Mouse (Mus musculus): Measurements from ENCODE around the gene Creld2. TPM values are rescaled to one million over a fixed set of nuclear protein-coding genes. Genes with fewer than 3 reads are reported as not detected.

The Creld2 gene
- total RNA-seq, 2 experiments from 2014 or later: 45.3 to 51.7 TPM

GRCm38 (mm10) chr15:88851507-88852149 lies 32.2 kb downstream of the Creld2 start:
- DNase-seq (ENCODE audit: low spot score in 2 of 2): no peak

- no peak for DNase-seq (ENCODE audit: low spot score in 2 of 2)
Measured at GRCm38 (mm10) chr15:88853106-88853505, 33.7 kb downstream of the Creld2 start.

- DNase-seq (ENCODE audit: low spot score in 2 of 2): no peak
Measured at GRCm38 (mm10) chr15:88854119-88854968, 34.9 kb downstream of the Creld2 start.

DNA sequence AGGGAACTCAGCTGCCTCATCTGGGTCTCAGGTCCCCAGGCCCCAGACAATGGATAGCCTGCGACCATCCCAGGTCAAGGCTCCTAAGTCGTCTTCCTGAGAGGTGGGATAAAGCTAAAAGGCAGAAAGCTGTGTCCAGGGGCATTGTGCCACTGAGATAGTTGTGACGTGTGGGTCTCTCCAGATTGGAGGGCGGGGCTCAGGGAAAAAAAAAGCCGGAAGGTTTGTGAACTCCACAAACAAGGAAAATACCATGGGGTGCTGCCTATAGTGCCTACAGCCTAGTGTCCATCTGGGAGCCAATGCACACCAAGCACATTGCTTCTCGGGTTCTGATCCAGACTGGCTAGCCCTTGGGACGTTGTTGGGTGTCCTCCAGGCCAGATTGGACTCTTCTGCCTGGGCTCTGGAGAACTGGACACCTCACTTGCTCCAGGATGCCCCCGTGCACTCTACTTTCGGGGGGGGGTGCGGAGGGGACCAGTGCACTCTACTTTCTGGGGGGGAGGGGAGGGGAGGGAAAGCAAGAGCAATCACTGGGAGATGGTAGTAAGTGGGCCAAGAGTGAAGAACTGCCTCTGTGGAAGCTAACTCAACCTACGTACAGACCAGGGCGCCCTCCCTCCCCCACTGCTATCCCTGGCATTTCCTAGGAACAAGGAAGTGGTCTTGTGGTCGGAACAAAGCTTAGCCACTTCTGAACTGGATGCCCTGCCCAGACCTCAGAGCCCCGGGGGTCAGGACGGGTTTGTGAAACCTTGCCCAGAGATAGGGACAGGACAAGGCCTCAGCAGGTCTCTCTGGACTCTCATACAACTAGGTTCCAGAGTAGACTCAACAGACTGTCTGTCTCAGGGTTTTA lies 35.8 kb downstream of the Creld2 start:
- no peak for DNase-seq (ENCODE audit: low spot score in 2 of 2)

DNA sequence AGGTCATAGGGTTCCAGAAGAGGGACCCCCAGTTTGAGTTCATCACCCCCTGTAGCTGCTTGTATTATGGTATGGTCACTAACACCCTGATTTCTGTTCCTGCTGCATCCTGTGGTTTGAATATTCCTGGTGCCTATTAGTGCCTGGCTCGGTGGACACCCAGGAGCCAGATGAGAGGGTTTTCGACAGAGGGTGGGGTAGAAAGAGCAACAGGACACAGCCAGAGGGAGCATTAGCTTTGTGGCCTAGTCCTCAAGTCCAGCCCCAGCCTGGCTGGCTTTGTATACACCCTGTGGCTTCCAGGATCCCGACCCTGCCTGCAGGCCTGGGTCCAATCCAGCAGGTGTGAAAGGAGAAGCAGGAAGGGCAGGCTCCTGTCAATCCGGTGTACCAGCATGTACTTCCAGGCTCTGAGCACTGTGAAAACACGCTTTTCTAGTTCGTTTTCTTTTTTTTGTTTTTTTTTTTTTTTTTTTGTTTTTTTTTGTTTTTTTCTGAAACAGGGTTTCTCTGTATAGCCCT lies 36.5 kb downstream of the Creld2 start:
- no peak for DNase-seq (ENCODE audit: low spot score in 2 of 2)

GRCm38 (mm10) chr15:88856613-88857012 lies 37.2 kb downstream of the Creld2 start:
- DNase-seq (ENCODE audit: low spot score in 2 of 2): no peak

DNA sequence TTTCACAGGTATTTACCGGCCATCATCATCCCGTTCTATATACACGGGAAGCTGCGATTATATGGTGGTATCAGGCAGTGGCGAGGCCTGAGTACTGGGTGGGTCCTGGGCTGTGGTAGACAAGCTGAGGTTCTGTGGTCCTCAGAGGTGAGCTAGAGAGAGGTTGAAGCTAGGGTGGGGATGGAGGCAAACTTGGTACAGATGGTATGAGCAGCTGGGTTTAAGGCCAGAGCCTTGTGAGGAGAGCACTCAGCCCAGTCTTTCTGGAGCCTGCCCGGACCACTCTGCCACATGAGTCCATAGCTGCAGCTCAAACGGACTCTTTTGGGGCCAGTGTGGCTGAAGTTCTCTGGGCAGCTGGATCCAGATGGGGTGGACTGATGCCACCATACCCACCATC lies 37.9 kb downstream of the Creld2 start:
- DNase-seq (ENCODE audit: low spot score in 2 of 2): no peak

GRCm38 (mm10) chr15:88858141-88858541 lies 38.7 kb downstream of the Creld2 start:
- DNase-seq (ENCODE audit: low spot score in 2 of 2): no peak

GRCm38 (mm10) chr15:88858707-88859106 lies 39.3 kb downstream of the Creld2 start:
- no peak for DNase-seq (ENCODE audit: low spot score in 2 of 2)

- DNase-seq (ENCODE audit: low spot score in 2 of 2): no peak
Measured at GRCm38 (mm10) chr15:88859206-88859970, 39.9 kb downstream of the Creld2 start.

DNA sequence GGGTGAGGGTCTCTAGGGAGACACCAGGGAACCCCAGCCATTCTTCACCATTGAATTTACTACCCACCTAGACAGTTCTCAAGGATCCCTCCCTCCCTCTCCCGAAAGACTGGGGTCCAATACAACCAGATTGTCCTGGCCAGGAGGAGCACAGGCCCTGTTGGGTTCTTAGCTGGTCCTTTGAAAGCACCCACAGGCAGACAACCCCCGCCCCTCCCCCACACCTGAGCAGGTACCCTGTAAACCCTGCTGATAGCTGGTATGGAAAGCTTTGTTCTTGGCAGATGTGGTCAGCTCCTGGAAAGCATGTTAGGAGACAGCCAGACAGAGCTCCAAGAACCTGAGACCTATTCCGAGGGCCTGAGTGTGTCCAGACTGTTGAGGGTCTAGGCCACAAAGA lies 41.3 kb downstream of the Creld2 start:
- DNase-seq (ENCODE audit: low spot score in 2 of 2): no peak

DNA sequence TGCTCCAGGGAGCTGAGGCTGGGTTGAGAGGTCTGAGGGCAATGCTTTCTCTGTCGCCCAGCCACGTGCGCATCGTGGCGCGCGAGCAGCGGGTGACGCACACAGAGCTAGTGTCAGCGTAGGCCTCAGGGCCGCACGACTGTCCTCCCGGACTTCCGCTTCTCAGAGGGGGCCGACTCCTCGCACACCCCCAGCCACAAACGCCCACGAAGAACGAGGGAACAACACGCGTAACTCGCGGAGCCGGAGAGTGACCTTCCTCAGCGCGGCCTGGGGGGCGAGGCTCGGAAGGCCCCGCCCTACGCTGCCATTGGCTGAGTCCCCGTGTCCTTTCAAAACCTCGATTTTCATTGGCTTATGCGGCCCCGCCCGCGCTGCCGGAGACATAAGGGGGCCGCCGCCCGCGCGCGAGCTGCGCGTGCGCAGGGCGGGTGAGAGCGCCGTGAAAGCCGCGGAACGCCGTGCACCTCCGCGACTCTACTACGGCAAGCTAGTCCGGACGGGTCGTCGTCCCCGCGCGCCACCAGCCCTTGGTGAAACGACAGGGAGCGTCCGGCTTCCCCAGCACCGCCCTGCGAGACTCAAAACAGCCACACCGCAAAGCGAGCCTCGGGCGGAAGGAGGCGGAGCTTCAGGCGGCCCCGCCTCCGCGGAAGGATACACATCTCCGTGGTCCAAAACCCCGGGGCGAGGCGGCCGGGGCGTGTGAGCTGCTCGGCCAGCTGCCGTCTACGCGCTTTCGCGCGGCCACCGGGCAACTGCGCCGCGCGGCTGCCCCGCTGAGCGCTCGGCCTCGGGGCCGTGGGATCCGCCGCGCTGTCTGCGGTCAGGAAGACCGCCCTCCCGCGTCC lies 42.6 kb downstream of the Creld2 start, which contains the start of gene Pim3:
TSS of gene Pim3 (plus strand) at position 415 of the 851 bp plus-strand sequence.
- peak; percentile 99 for DNase-seq (ENCODE audit: low spot score in 2 of 2)

GRCm38 (mm10) chr15:88862881-88863694 lies 43.6 kb downstream of the Creld2 start:
- peak; percentile 62 to 66 for DNase-seq (ENCODE audit: low spot score in 2 of 2)

DNA sequence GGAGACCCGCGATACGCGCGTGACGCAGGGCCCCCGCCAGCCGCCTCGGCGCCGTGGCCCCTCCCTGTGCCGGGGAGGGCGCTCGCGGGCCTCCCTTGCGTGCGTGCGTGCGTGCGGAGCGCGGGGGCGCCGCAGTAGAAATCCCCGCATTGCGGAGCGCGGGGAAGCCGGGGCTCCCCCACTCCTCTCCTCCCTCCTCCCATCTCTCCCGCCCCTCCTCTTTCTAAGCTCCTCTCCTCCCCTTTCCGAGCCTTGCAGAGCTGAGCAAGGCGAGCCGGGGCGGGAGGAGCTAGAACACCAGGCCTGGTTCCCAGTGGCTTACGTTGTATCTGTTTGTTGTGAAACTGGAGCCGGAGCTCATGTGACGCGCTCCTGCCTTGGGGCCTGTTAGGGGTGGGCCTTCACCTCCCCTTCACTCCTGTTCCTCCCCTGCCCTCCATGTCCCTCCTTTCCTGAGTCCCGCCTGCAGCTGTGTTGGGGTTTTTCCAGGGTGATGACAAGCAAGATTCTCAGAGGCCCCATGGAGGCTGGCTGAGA lies 44.3 kb downstream of the Creld2 start:
- peak; percentile 81 for DNase-seq (ENCODE audit: low spot score in 2 of 2)

DNA sequence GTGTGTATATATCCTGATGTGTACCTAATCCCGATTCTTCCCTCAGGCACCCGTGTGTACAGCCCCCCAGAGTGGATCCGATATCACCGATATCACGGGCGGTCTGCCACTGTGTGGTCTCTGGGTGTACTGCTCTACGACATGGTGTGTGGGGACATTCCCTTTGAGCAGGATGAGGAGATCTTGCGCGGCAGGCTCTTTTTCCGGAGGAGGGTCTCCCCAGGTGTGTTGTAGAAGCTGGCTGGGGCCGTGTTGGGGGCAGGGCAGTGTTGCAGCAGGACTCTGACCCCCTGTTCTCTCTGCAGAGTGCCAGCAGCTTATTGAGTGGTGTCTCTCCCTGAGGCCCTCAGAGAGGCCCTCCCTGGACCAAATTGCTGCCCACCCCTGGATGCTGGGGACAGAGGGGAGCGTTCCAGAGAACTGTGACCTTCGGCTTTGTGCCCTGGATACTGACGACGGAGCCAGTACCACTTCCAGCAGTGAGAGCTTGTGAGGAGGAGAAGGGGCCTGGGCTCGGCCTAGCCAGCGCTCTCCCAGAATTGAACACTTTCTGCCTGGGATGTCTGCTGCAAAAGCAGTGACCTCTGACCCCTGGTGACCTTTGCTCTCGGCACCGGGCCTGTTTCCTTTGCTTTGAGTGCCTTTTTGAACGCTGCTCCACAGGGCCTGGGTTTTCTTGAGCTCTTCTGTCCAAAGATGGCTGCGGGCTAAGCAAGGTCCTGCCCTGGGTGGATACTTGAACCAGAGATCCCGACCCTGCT lies 45.0 kb downstream of the Creld2 start:
- DNase-seq (ENCODE audit: low spot score in 2 of 2): peak in 1 of 2 experiments; percentile 48

DNA sequence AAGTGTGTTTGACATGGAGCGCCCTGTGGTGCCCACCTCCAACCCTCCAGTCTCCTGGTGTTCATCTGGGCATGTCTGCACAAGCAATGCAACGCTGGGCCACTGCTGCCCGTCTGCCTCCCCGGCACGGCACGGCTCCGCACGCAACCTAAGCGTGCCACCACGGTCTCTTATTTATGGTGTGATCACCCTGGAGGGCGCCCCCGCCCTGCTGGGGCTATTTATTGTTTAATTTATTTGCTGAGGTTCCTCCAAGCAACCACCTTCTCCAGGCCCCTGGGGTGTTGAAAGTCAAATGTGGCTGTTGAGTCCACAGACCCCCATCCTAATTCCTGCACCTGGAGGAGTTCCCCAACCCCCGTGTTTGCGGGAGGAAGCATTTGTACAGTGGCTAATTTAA lies 45.6 kb downstream of the Creld2 start:
- DNase-seq (ENCODE audit: low spot score in 2 of 2): no peak

DNA sequence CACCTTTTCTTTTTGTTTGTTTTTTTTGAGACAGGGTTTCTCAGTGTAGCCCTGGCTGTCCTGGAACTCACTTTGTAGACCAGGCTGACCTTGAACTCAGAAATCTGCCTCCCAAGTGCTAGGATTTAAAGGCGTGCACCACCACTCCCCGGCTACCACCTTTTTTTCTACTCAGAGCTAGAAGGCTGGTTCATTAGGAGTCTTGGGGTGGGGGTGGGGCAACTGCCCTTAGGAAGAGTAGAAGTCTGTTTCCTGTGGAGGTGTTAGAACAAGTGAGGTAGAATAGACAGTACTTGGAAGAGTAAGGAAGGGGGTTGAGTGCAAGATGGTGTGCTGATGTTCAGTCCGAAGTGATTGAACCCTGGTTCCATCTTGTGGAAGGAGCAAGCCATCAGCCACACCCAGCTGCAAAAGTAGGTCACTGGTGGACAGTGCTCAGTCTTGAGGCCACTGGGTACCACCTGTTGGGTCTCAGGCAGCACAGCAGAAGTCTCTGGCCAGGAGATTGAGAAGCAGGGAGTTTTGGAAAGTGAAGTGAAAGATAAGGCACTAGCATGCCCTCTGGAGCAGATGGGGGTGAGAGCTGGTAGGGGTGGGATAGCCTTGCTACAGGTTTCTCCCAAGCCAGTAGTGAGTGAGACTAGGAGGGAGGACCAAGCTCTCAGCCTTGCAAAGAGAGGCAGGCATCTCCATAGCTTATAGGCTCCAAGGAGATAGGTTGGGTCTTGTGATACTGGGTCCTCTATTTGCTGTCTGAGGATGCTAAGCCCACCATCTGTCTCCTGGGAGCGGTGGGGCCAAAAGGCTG lies 46.6 kb downstream of the Creld2 start:
- DNase-seq (ENCODE audit: low spot score in 2 of 2): no peak
